Mouse (Mus musculus) forebrain, embryonic 15.5 days (tissue): ENCODE data around the gene Recql. TPM values are rescaled to one million over a fixed set of nuclear protein-coding genes. Genes with fewer than 3 reads are reported as not detected.

Experiments used
- ATAC-seq: fragments of 200-750 bp; cut with Nextera tagmentation; replicated peaks from 2 replicates; pipeline ENCODE4 v1.8.0; 2017; ENCODE audit warnings: mild to moderate bottlenecking, moderate TSS enrichment, moderate library complexity
- H3K27ac ChIP-seq: fragments of 300-500 bp; sonication (generic); replicated peaks from 2 replicates; pipeline ENCODE4 v1.5.1; 2015; ENCODE audit warnings: mild to moderate bottlenecking, inconsistent platforms
- H3K27me3 ChIP-seq: fragments of 300-500 bp; sonication (generic); 2 replicates; pipeline ENCODE4 v1.6.1; 2015; ENCODE audit warnings: inconsistent platforms
- H3K36me3 ChIP-seq: fragments of 300-500 bp; sonication (generic); 2 replicates; pipeline ENCODE4 v1.6.1; 2015; ENCODE audit warnings: mild to moderate bottlenecking, inconsistent platforms
- H3K4me1 ChIP-seq: fragments of 300-500 bp; sonication (generic); 2 replicates; pipeline ENCODE4 v1.6.1; 2015; ENCODE audit warnings: inconsistent platforms
- H3K4me2 ChIP-seq: fragments of 300-500 bp; sonication (generic); replicated peaks from 2 replicates; pipeline ENCODE4 v1.6.1; 2015; ENCODE audit warnings: mild to moderate bottlenecking, inconsistent platforms
- H3K4me3 ChIP-seq: fragments of 300-500 bp; sonication (generic); 2 replicates; pipeline ENCODE4 v1.5.1; 2015; ENCODE audit warnings: mild to moderate bottlenecking, inconsistent platforms
- H3K9ac ChIP-seq: fragments of 300-500 bp; sonication (generic); replicated peaks from 2 replicates; pipeline ENCODE4 v1.6.1; 2015; ENCODE audit warnings: mild to moderate bottlenecking, inconsistent platforms
- H3K9me3 ChIP-seq: fragments of 300-500 bp; sonication (generic); 2 replicates; pipeline ENCODE4 v1.6.1; 2016; ENCODE audit warnings: inconsistent platforms
- WGBS: fragments of 180-500 bp; shearing (Covaris S2); methylation state at CpG from one replicate; pipeline ENCODE4 v1.1.7; 2015; ENCODE audit warnings: mixed read lengths; 5-methylcytosine and 5-hydroxymethylcytosine counted together
- polyA plus RNA-seq: library from polyadenylated mRNA; unstranded; fragments of >200 nt; fragmentation: Nextera tagmentation; extraction: Ambion mirVana; gene quantifications from 2 replicates; pipeline ENCODE4 v1.2.1, GENCODE M21; 2015

The Recql gene
- polyA plus RNA-seq, 1 experiment from 2014 or later: 29.1 TPM

GRCm38 (mm10) chr6:142317106-142317505 lies 69.8 kb downstream of the Recql start:
- Histone ChIP-seq H3K4me1 (no peaks in the 10 kb centered on the region), H3K27me3 (no peaks in the 10 kb centered on the region), H3K9me3 (no peaks in the 10 kb centered on the region), H3K27ac (no peak overlapping the region), H3K9ac (no peak overlapping the region), H3K4me2 (no peak overlapping the region), H3K36me3 (no peaks in the 10 kb centered on the region), H3K4me3 (no peak overlapping the region)
- no peak for ATAC-seq

GRCm38 (mm10) chr6:142314285-142314684 lies 72.6 kb downstream of the Recql start:
- Histone ChIP-seq H3K36me3 (no peaks in the 10 kb centered on the region), H3K4me3 (no peak overlapping the region), H3K4me1 (no peaks in the 10 kb centered on the region), H3K27me3 (no peaks in the 10 kb centered on the region), H3K9ac (no peak overlapping the region), H3K27ac (no peak overlapping the region), H3K4me2 (no peak overlapping the region), H3K9me3 (0 out of 2 replicates have a peak, but pooled peaks cover 2% of the 10 kb centered on the region)
- no peak for ATAC-seq
- WGBS: 88% methylated on average over 5 of the region's 5 CpGs

GRCm38 (mm10) chr6:142305076-142305475 lies 81.8 kb downstream of the Recql start:
- no peak for ATAC-seq
- no peak overlapping the region for H3K4me2 ChIP-seq
- H3K27ac ChIP-seq: no peak overlapping the region
- no peak overlapping the region for H3K4me3 ChIP-seq
- no peaks in the 10 kb centered on the region for H3K27me3 ChIP-seq
- 0 out of 2 replicates have a peak, but pooled peaks cover 2% of the 10 kb centered on the region for H3K9me3 ChIP-seq
- H3K9ac ChIP-seq: no peak overlapping the region
- no peaks in the 10 kb centered on the region for H3K36me3 ChIP-seq
- no peaks in the 10 kb centered on the region for H3K4me1 ChIP-seq

Other genes starting within 250 kb of the Recql start
- not detected in 2 replicates for gene Slco1a6, start 178.6 kb downstream of the Recql start, polyA plus RNA-seq
- gene Iapp, start 88.7 kb downstream of the Recql start, polyA plus RNA-seq: 0.31 and 0.42 TPM in 2 replicates
- 0.17 and 0.24 TPM in 2 replicates for gene Slco1a5, start 64.1 kb downstream of the Recql start, polyA plus RNA-seq
- 21.5 and 25.2 TPM in 2 replicates for gene Pyroxd1, start 41.4 kb downstream of the Recql start, polyA plus RNA-seq
- 80.6 and 85.5 TPM in 2 replicates for gene Golt1b, start 134 bp upstream of the Recql start, polyA plus RNA-seq
- 1.3 and 3.4 TPM in 2 replicates for gene Spx, start 26.4 kb upstream of the Recql start, polyA plus RNA-seq
- not detected in 2 replicates for gene Gys2, start 86.0 kb upstream of the Recql start, polyA plus RNA-seq
- 488 and 489 TPM in 2 replicates for gene Ldhb, start 120.9 kb upstream of the Recql start, polyA plus RNA-seq
- 12.0 and 13.4 TPM in 2 replicates for gene Kcnj8, start 184.5 kb upstream of the Recql start, polyA plus RNA-seq